In the genomic region with DNA sequence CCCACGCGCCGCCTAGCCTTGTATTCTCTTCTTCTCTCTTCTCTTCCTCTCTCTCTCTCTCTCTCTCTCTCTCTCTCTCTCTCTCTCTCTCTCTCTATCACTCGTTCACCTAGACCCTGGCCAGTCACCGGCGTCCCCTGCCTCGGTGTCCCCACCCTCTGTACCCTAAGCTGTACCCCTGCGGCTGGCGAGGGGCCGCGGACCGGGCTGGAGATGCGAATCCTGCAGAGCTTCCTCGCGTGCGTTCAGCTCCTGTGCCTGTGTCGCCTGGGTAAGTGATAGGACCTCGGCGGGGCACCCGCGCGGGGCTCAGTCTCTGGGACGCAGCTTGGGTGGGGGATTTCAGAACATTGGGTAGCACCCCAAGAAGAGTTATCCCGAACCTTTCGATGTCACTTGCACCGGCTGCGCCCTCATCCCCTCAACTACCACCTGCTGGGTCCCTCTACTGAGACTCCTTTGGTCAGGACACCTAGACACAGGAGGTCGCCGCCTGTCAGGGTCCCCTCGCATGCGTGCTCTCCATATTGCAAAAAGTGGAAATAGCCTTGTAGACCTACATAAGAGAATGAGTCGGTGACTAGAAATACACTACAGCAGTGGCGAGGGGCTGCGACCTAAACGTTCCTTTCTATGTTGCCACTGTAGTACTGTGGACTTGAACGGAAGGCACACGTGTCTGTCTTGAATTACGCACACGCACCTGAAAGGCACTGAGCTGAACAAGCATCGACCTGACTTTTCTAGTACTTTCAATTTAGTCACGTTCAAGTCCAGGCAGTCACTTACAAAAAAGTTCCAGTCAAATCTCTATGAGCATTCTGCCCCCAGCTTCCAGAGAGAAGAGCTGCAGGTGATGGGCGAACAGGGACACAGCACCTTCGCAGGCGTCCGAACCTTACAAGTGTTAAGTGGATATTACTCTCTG, we compare ENCODE assay signal across 8 mouse cellular contexts. TPM values are rescaled to one million over a fixed set of nuclear protein-coding genes. Genes with fewer than 3 reads are reported as not detected.
DNase-seq lines count a peak whose midpoint lies in the region; ATAC-seq and TF ChIP-seq lines count a peak whose summit lies in the region.

No protein-coding gene starts in this region.

- no peak for TF ChIP-seq CTCF in E14TG2a.4 (conservative IDR thresholded peaks at IDR 0.05; ENCODE audit: low read length)
- no peak for TF ChIP-seq CTCF in heart, postnatal 0 days (IDR thresholded peaks at IDR 0.05; ENCODE audit: low read depth)
- TF ChIP-seq CTCF in small intestine, adult 2 months (IDR thresholded peaks at IDR 0.05; ENCODE audit: extremely low read depth, insufficient read length, insufficient replicate concordance, low read depth, low read length), result no peak

- H3K27me3 ChIP-seq in heart, embryonic 12.5 days (replicated peaks), result peaks cover 14% of the 10 kb centered on the region
- H3K27me3 ChIP-seq in E14TG2a.4 (ENCODE audit: insufficient read depth, low read length), result peaks cover 52% of the 10 kb centered on the region
- H3K27me3 ChIP-seq in heart, postnatal 0 days (ENCODE audit: control insufficient read depth, insufficient read depth, low read length), result peaks cover 19% of the 10 kb centered on the region
- peaks cover 24% of the 10 kb centered on the region for H3K27me3 ChIP-seq in liver, embryonic 11.5 days (replicated peaks; ENCODE audit: control insufficient read depth, insufficient read depth, low read length)
- 0 out of 2 replicates have a peak, but pooled peaks cover 3% of the 10 kb centered on the region for H3K27me3 ChIP-seq in small intestine, adult 2 months (ENCODE audit: control insufficient read depth, insufficient read depth, low read length)

- H3K9me3 ChIP-seq in heart, embryonic 12.5 days (replicated peaks), result no peaks in the 10 kb centered on the region
- no peaks in the 10 kb centered on the region for H3K9me3 ChIP-seq in E14TG2a.4 (ENCODE audit: low read length)
- no peaks in the 10 kb centered on the region for H3K9me3 ChIP-seq in heart, postnatal 0 days (replicated peaks; ENCODE audit: control insufficient read depth, low read length)
- no peaks in the 10 kb centered on the region for H3K9me3 ChIP-seq in liver, embryonic 11.5 days (ENCODE audit: control insufficient read depth, low read length)

- TF ChIP-seq EP300 in heart, postnatal 0 days (IDR thresholded peaks at IDR 0.05; ENCODE audit: low read depth), result no peak

- H3K9ac ChIP-seq in heart, embryonic 12.5 days, result peak overlapping the region; percentile 72
- 0 out of 2 replicates have a peak overlapping the region, but pooled peaks have one; percentile 18 for H3K9ac ChIP-seq in heart, postnatal 0 days (replicated peaks; ENCODE audit: low read depth, low read length)
- H3K9ac ChIP-seq in liver, embryonic 11.5 days (ENCODE audit: low read depth, low read length), result no peak overlapping the region

- no peak overlapping the region for H3K27ac ChIP-seq in heart, embryonic 12.5 days (ENCODE audit: poor library complexity, severe bottlenecking)
- H3K27ac ChIP-seq in brown adipose tissue, adult 24 weeks (replicated peaks; ENCODE audit: low read depth, low read length), result no peak overlapping the region
- H3K27ac ChIP-seq in heart, postnatal 0 days (ENCODE audit: low read depth), result no peak overlapping the region
- no peak overlapping the region for H3K27ac ChIP-seq in liver, embryonic 11.5 days (ENCODE audit: low read depth, low read length)
- no peak overlapping the region for H3K27ac ChIP-seq in small intestine, adult 2 months (ENCODE audit: insufficient read depth, low read depth, low read length)

- no peaks in the 10 kb centered on the region; the same call in 1 of the 2 replicates for H3K4me1 ChIP-seq in heart, embryonic 12.5 days (replicated peaks)
- H3K4me1 ChIP-seq in E14TG2a.4 (replicated peaks; ENCODE audit: low read depth, low read length), result peaks cover 18% of the 10 kb centered on the region
- no peaks in the 10 kb centered on the region for H3K4me1 ChIP-seq in brown adipose tissue, adult 24 weeks (ENCODE audit: control insufficient read depth, insufficient read depth, insufficient read length, low read length)
- H3K4me1 ChIP-seq in heart, postnatal 0 days (ENCODE audit: control insufficient read depth, insufficient read depth), result no peaks in the 10 kb centered on the region
- no peaks in the 10 kb centered on the region; the same call in 1 of the 2 replicates for H3K4me1 ChIP-seq in liver, embryonic 11.5 days (replicated peaks; ENCODE audit: control insufficient read depth, insufficient read depth, low read length)
- H3K4me1 ChIP-seq in small intestine, adult 2 months (ENCODE audit: control insufficient read depth, insufficient read depth, insufficient read length, low read length), result no peaks in the 10 kb centered on the region

- ATAC-seq in heart, embryonic 12.5 days (ENCODE audit: insufficient number of reproducible peaks, low FRiP score), result peak; percentile 51; the same call in 1 of the 2 replicates
- peak; percentile 44; the same call in 1 of the 2 replicates for ATAC-seq in heart, postnatal 0 days (ENCODE audit: insufficient read depth, low read depth)
- ATAC-seq in liver, embryonic 11.5 days (replicated peaks; ENCODE audit: low FRiP score), result peak; percentile 47; the same call in 1 of the 2 replicates

- no peak for TF ChIP-seq POLR2A in small intestine, adult 2 months (IDR thresholded peaks at IDR 0.05; ENCODE audit: low read depth, low read length)

- H3K4me3 ChIP-seq in heart, embryonic 12.5 days, result peak overlapping the region; percentile 76
- peak overlapping the region; percentile 83 for H3K4me3 ChIP-seq in E14TG2a.4 (replicated peaks; ENCODE audit: low read length)
- peak overlapping the region; percentile 28; the same call in 1 of the 2 replicates for H3K4me3 ChIP-seq in brown adipose tissue, adult 24 weeks (ENCODE audit: insufficient read depth, low read depth, low read length)
- H3K4me3 ChIP-seq in heart, postnatal 0 days (ENCODE audit: low read depth, low read length), result peak overlapping the region; percentile 60
- H3K4me3 ChIP-seq in liver, embryonic 11.5 days (ENCODE audit: low read depth, low read length), result peak overlapping the region; percentile 53
- H3K4me3 ChIP-seq in small intestine, adult 2 months (ENCODE audit: low read depth, low read length), result peak overlapping the region; percentile 21; the same call in 1 of the 2 replicates

- H3K36me3 ChIP-seq in heart, embryonic 12.5 days, result no peaks in the 10 kb centered on the region
- no peaks in the 10 kb centered on the region for H3K36me3 ChIP-seq in E14TG2a.4 (ENCODE audit: insufficient read depth, low read length)
- no peaks in the 10 kb centered on the region for H3K36me3 ChIP-seq in heart, postnatal 0 days (replicated peaks; ENCODE audit: control insufficient read depth, insufficient read depth, low read length)
- H3K36me3 ChIP-seq in liver, embryonic 11.5 days (ENCODE audit: control insufficient read depth, insufficient read depth, low read length), result no peaks in the 10 kb centered on the region
- no peaks in the 10 kb centered on the region for H3K36me3 ChIP-seq in small intestine, adult 2 months (ENCODE audit: control insufficient read depth, insufficient read depth, low read length)

- DNase-seq in heart, postnatal 14 days, result no peak
- no peak for DNase-seq in heart, postnatal 0 days (ENCODE audit: low spot score)
- DNase-seq in liver, embryonic 11.5 days (ENCODE audit: low spot score), result peak; percentile 52
- DNase-seq in natural killer cell, adult 2 months (ENCODE audit: low spot score in 2 of 2), result no peak

- peak overlapping the region; percentile 100 for H3K4me2 ChIP-seq in heart, embryonic 12.5 days
- H3K4me2 ChIP-seq in heart, postnatal 0 days (ENCODE audit: low read depth, low read length), result peak overlapping the region; percentile 92
- H3K4me2 ChIP-seq in liver, embryonic 11.5 days, result peak overlapping the region; percentile 73

- WGBS in heart, embryonic 12.5 days, result 2% methylated on average over 45 of the region's 45 CpGs
- 2% methylated on average over 44 of the region's 45 CpGs for WGBS in heart, postnatal 0 days
- 5% methylated on average over 45 of the region's 45 CpGs for WGBS in liver, embryonic 11.5 days
- WGBS in small intestine, adult 2 months, result 5% methylated on average over 45 of the region's 45 CpGs

- intact Hi-C loops in heart, postnatal 14 days (cut with DNase I), result no loop called here

RNA-seq across cellular contexts. Expression of a gene that starts 0.6 kb away (rescaled TPM):
- 0.71 and 1.1 TPM in 2 replicates for polyA plus RNA-seq in heart, embryonic 12.5 days (2016; fragmentation: Nextera tagmentation; extraction: Ambion mirVana)
- total RNA-seq in heart, postnatal 14 days (2021), result 1 to 10 TPM; 1.3 TPM
- 0.24 and 0.33 TPM in 2 replicates for polyA plus RNA-seq in brown adipose tissue, adult 24 weeks (2012; ENCODE audit: insufficient read depth, insufficient read length, missing spikeins)
- 1.3 and 1.8 TPM in 2 replicates for total RNA-seq in heart, postnatal 0 days (2014; rRNA removed; ENCODE audit: low replicate concordance)
- polyA plus RNA-seq in heart, postnatal 0 days (2015; fragmentation: Nextera tagmentation; extraction: Ambion mirVana), result 0.55 and 0.74 TPM in 2 replicates
- polyA plus RNA-seq in liver, embryonic 11.5 days (2014; fragmentation: Nextera tagmentation; extraction: Ambion mirVana), result 0.16 and 0.27 TPM in 2 replicates
- polyA plus RNA-seq in small intestine, adult 2 months (2012; rRNA removed), result 0.10 and 0.13 TPM in 2 replicates

Comparison
In these comparisons a context has a peak if more than half of its experiments do, and no peak if none do; other contexts are left out.
1. H3K4me3 ChIP-seq: peak in every context shown above with its lines; median percentile 83 in E14TG2a.4; 76 in heart, embryonic 12.5 days; 60 in heart, postnatal 0 days; 53 in liver, embryonic 11.5 days; 28 in brown adipose tissue, adult 24 weeks; 21 in small intestine, adult 2 months.